Mouse (Mus musculus) midbrain, postnatal 0 days (tissue): Measurements from ENCODE around the gene Cox14. TPM values are rescaled to one million over a fixed set of nuclear protein-coding genes. Genes with fewer than 3 reads are reported as not detected.

Experiments
- ATAC-seq: fragments of 200-750 bp; cut with Nextera tagmentation; 2 replicates; pipeline ENCODE4 v1.8.0; 2017; ENCODE audit warnings: moderate number of reproducible peaks, mild to moderate bottlenecking, moderate TSS enrichment, moderate library complexity; ENCODE audit not compliant: low FRiP score
- DNase-seq: peaks from one replicate; pipeline ENCODE4 v3.0.0-alpha.2; 2015; ENCODE audit warnings: low spot score
- H3K27ac ChIP-seq: fragments of 300-500 bp; sonication (generic); 2 replicates; pipeline ENCODE4 v1.5.1; 2014; ENCODE audit warnings: low read depth, mild to moderate bottlenecking, low read length, mixed read lengths
- H3K27me3 ChIP-seq: fragments of 300-500 bp; sonication (generic); 2 replicates; pipeline ENCODE4 v1.6.1; 2014; ENCODE audit warnings: low read length, control low read depth, mixed read lengths; ENCODE audit not compliant: insufficient read depth
- H3K36me3 ChIP-seq: fragments of 300-500 bp; sonication (generic); 2 replicates; pipeline ENCODE4 v1.6.1; 2014; ENCODE audit warnings: low read length, control low read depth, mixed read lengths; ENCODE audit not compliant: insufficient read depth
- H3K4me1 ChIP-seq: fragments of 300-500 bp; sonication (generic); 2 replicates; pipeline ENCODE4 v1.6.1; 2014; ENCODE audit warnings: mild to moderate bottlenecking, control low read depth, antibody characterized with exemption, low read length, mixed read lengths; ENCODE audit not compliant: insufficient read depth
- H3K4me2 ChIP-seq: fragments of 300-500 bp; sonication (generic); 2 replicates; pipeline ENCODE4 v1.6.1; 2014; ENCODE audit warnings: low read depth, mild to moderate bottlenecking, low read length, mixed read lengths; ENCODE audit not compliant: poor library complexity, severe bottlenecking
- H3K4me3 ChIP-seq: fragments of 300-500 bp; sonication (generic); 2 replicates; pipeline ENCODE4 v1.5.1; 2014; ENCODE audit warnings: low read depth, mild to moderate bottlenecking, low read length, moderate library complexity
- H3K9ac ChIP-seq: fragments of 300-500 bp; sonication (generic); replicated peaks from 2 replicates; pipeline ENCODE4 v1.6.1; 2014; ENCODE audit warnings: mild to moderate bottlenecking, low read length, moderate library complexity, mixed read lengths; ENCODE audit not compliant: poor library complexity, severe bottlenecking
- H3K9me3 ChIP-seq: fragments of 300-500 bp; sonication (generic); 2 replicates; pipeline ENCODE4 v1.6.1; 2016; ENCODE audit warnings: low read length, control low read depth
- CTCF ChIP-seq: IDR thresholded peaks from 2 replicates; pipeline ENCODE4 v1.5.1; 2016; ENCODE audit warnings: antibody characterized with exemption, mild to moderate bottlenecking
- WGBS: fragments of 180-500 bp; shearing (Covaris S2); extraction: QIAGEN DNeasy Blood & Tissue Kit; methylation state at CpG from one replicate; pipeline ENCODE4 v1.1.7; 2014; 5-methylcytosine and 5-hydroxymethylcytosine counted together
- polyA plus RNA-seq: library from polyadenylated mRNA; unstranded; fragments of >200 nt; fragmentation: Nextera tagmentation; extraction: Ambion mirVana; gene quantifications from 2 replicates; pipeline ENCODE4 v1.2.1, GENCODE M21; 2015
- total RNA-seq: library from RNA; depleted of rRNA; stranded (reverse); fragments of >200 nt; gene quantifications from 2 replicates; pipeline ENCODE4 v1.2.3, GENCODE M21; 2014

Gene Cox14
- total and polyA plus RNA-seq, 2 experiments from 2014 or later, result 67.2 to 165 TPM

DNA sequence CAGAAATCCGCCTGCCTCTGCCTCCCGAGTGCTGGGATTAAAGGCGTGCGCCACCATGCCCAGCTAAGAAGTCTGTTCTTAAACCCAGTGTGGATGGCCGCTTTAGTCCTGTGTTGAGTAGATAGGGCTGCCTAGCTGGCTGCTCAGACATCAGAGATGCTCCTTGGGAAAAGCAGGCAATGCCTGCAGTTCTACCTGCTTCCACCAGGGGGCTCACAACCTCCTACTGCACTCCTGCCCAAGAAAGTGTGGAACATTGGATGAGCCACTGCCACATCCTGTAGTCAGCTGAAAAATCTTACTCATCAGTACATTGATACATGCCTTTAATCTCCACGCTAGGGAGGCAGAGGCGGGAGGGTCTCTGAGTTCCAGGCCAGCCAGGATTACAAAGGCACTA is 10.6 kb upstream of the Cox14 start:
- DNase-seq, result peak; percentile 87
- H3K4me2 ChIP-seq, result no peak overlapping the region
- TF ChIP-seq CTCF, result peak; percentile 98
- peaks cover 49% of the 10 kb centered on the region for H3K36me3 ChIP-seq
- H3K27ac ChIP-seq, result peak overlapping the region; percentile 51
- 36% methylated on average over 6 of the region's 7 CpGs for WGBS
- no peaks in the 10 kb centered on the region for H3K9me3 ChIP-seq
- peak; percentile 38; the same call in 1 of the 2 replicates for ATAC-seq
- H3K4me1 ChIP-seq, result no peaks in the 10 kb centered on the region
- no peaks in the 10 kb centered on the region for H3K27me3 ChIP-seq
- no peak overlapping the region for H3K4me3 ChIP-seq
- H3K9ac ChIP-seq, result no peak overlapping the region

DNA sequence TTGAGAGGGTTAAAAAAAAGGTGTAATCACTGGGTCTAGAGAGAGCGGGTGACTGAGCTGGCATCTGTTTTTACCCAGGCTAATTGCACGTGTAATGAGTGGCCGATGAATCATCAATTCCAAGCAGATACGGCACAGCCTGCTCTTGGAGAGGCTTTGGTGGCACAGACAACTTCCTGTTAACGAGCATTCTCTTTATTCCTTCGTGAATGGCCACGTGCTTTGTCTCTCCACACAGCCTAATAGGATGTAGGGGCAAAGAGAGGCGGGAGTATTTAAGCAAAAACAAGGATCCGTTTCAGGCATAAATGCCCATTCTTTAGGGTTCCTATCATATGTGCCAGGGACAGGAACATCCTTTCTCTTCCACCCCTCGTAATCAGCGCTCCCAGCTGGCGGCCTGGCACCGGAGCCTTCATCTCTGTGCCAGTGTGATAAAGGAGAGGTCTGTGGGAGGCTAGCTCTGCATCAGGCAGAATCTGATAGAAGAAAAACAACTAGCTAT is 10.0 kb upstream of the Cox14 start:
- no peak overlapping the region for H3K9ac ChIP-seq
- no peaks in the 10 kb centered on the region for H3K9me3 ChIP-seq
- whole genome bisulfite sequencing, result 55% methylated on average over 13 of the region's 13 CpGs

DNA sequence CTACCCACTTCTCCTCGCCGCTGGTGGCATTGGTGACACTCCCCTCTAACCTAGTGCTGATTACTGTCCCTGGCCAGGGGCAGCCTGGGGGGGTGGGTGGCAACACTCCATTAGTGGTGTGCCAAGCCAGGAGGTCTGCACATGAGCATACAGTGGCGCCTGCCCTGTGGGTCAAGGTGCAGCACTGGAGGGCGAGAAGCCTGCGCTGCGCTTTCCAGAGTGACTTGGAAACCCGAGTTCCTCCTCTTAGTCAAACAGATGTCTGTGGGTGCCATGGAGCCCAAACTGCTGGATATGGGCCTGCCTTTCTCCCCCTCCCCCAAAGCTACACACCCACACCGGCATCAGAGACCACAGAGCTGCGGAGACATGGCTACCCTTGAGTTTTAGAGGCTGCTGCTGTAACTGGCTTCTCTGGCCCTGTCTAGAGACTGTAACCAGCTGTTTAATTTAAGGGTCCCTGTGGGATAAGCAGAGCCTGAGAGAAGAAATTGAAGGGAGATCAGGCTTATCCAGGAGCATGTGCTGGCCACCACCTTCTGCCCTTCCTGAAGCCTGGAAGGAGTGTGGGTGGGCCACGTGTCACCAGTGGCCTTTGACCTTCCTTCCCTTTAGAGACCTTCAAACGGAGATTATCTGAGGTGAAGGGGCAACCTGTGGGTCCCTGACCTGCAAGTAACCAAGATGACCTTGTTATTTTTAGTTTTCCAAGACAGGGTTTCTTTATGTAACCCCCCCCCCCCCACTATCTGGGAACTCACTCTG is 9.3 kb upstream of the Cox14 start:
- Histone ChIP-seq H3K27me3 (no peaks in the 10 kb centered on the region), H3K4me2 (no peak overlapping the region), H3K36me3 (peaks cover 42% of the 10 kb centered on the region), H3K27ac (peak overlapping the region; percentile 51; the same call in 1 of the 2 replicates), H3K4me1 (no peaks in the 10 kb centered on the region), H3K9ac (no peak overlapping the region), H3K4me3 (no peak overlapping the region), H3K9me3 (no peaks in the 10 kb centered on the region)
- 77% methylated on average over 11 of the region's 11 CpGs for WGBS
- ATAC-seq, result no peak
- TF ChIP-seq CTCF, result no peak
- no peak for DNase-seq

More for the DNA sequence above, 10.0 kb upstream of the Cox14 start:
- no peak for ATAC-seq
- Histone ChIP-seq H3K4me1 (no peaks in the 10 kb centered on the region), H3K27ac (peak overlapping the region; percentile 51), H3K27me3 (no peaks in the 10 kb centered on the region), H3K4me3 (no peak overlapping the region), H3K36me3 (peaks cover 45% of the 10 kb centered on the region), H3K4me2 (no peak overlapping the region)
- TF ChIP-seq CTCF, result no peak
- peak; percentile 57 for DNase-seq

DNA sequence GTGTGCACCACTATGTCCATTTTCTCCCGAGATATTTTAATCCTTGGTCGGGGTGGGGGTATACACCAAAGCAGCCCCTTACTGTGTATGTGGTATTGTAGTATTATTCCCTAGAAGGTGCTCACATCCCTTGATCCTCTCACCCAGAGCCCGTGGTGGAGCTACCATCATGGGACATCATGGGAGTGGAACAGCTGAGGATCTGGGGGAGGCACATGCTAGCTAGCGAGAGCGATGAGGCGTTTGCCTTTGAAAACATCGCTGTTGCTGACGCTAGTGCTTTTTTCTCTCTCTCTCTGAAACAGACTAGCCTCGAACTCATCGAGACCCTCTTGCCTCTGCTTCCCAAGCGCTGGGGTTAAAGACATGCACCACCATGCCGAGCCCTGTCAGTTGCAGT is 8.6 kb upstream of the Cox14 start:
- ATAC-seq, result no peak
- Histone ChIP-seq H3K36me3 (peaks cover 35% of the 10 kb centered on the region), H3K4me1 (no peaks in the 10 kb centered on the region), H3K4me2 (no peak overlapping the region), H3K27me3 (no peaks in the 10 kb centered on the region), H3K27ac (no peak overlapping the region), H3K9ac (no peak overlapping the region), H3K4me3 (no peak overlapping the region), H3K9me3 (no peaks in the 10 kb centered on the region)
- no peak for TF ChIP-seq CTCF
- DNase-seq, result no peak
- 86% methylated on average over 12 of the region's 12 CpGs for WGBS

DNA sequence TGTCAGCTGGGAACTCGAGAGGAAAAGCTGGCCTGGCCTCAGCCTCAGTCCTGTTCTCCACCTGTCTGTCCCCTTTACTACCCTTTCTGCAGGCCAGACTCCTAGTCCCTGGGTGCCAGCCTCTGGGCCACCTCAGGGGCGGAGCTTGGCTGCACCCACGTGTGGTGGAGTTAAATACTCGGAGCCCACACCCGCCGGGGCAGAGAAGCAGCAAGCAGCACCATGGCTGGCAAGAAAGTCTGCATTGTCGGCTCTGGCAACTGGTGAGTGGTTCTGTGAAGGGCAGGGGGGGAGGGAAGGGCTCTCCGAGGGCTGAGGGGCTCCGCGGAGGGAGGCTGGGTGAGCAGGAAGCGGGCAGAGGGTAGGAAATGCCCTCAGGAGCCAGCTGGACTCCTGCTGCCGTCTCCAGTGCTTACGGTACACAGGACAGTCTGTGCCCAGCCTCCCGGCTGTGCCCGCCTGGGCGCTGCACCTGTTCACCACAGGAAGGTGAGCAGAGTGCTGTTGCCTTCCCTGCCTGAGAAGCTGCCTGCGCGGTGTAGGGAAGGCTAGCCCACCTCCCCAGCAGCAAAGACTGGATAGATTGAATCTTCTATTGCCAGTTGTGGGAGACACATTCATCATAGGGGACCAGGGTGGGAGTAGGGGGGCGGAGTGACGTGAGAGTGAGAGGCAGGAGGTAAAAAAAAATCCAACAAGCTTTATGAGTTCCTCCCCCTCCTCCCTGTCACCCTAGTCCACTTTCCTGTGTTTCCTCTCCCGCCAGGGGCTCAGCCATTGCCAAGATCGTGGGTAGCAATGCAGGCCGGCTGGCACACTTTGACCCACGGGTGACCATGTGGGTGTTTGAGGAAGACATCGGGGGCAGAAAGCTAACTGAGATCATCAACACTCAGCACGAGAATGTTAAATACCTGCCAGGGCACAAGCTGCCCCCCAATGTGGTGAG is 7.8 kb upstream of the Cox14 start, which contains the start of gene Gpd1:
Gene Gpd1, plus strand, starts transcription at position 130 of the 949 bp plus-strand sequence.
- Histone ChIP-seq H3K4me1 (no peaks in the 10 kb centered on the region), H3K27ac (0 out of 2 replicates have a peak within 1 kb of the TSS, but pooled peaks have one; percentile 12), H3K36me3 (peaks cover 32% of the 10 kb centered on the region), H3K4me3 (no peak within 1 kb of the TSS), H3K9ac (no peak within 1 kb of the TSS), H3K9me3 (no peaks in the 10 kb centered on the region), H3K4me2 (no peak within 1 kb of the TSS), H3K27me3 (no peaks in the 10 kb centered on the region)
- no peak for TF ChIP-seq CTCF
- WGBS, result 62% methylated on average over 26 of the region's 26 CpGs
- ATAC-seq (0 out of 2 replicates have a peak, but pooled peaks have one; percentile 17), DNase-seq (peak; percentile 72)
